Mouse (Mus musculus) lung, postnatal 0 days (tissue): ENCODE data around the gene Best2.

Experiments used
- CTCF ChIP-seq: IDR thresholded peaks from 2 replicates; pipeline ENCODE4 v1.5.1; 2016; ENCODE audit warnings: antibody characterized with exemption, mild to moderate bottlenecking
- EP300 ChIP-seq: IDR thresholded peaks from 2 replicates; pipeline ENCODE4 v1.6.1; 2016; ENCODE audit warnings: antibody characterized with exemption, mild to moderate bottlenecking, control low read depth

DNA sequence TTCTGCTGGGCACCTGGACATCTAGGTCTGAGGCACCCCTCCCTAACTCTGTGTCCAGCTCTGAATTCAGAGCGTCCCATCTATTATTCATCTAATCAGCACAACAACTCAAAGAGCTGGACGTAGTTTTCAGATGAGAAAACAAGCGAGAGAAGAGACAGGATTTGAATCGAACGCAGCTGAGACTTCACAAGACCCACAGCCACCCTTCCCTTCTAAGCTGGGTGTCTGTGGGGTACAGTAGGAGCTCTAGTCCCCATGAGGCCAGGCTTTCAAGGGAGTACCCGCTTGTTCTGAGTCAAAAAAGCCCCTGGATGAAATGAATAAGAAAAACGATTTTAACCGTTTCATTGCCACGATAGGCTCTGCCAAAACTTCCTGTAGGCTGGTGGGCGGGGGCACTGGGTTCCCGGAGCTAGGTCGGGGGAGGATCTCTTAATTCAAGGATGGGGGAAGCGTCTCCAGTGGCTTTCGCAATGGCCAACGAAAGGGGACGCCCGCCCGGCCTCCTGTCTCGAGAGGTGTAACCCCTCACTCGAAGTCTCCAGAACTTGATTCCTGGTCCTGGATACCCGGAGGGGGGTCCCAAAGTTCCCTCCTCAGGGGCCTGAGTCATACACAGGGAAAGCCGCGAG is 29.2 kb downstream of the Best2 start:
- TF ChIP-seq CTCF (no peak), EP300 (no peak)
